Mouse (Mus musculus): Measurements from ENCODE around the gene Map3k15. TPM values are rescaled to one million over a fixed set of nuclear protein-coding genes. Genes with fewer than 3 reads are reported as not detected.

Gene Map3k15
- total RNA-seq, 2 experiments from 2014 or later: 0.70 to 0.99 TPM

GRCm38 (mm10) chrX:160134136-160134843 is 146.1 kb downstream of the Map3k15 start:
- DNase-seq: no peak

- DNase-seq: no peak
These were observed 147.5 kb downstream of the Map3k15 start for GRCm38 (mm10) chrX:160135719-160136118.

- no peak for DNase-seq
These were observed 147.9 kb downstream of the Map3k15 start for GRCm38 (mm10) chrX:160136153-160136552.

- peak in 1 of 2 experiments; percentile 3 for DNase-seq
These were observed 149.1 kb downstream of the Map3k15 start for GRCm38 (mm10) chrX:160137177-160137860.

- peak; percentile 85 to 86 for DNase-seq
These were observed 149.9 kb downstream of the Map3k15 start, which contains the start of gene Pdha1 for GRCm38 (mm10) chrX:160137861-160138717. Gene Pdha1 (minus strand): TSS chrX:160138413.

GRCm38 (mm10) chrX:160146806-160147205 is 158.6 kb downstream of the Map3k15 start:
- DNase-seq: no peak

GRCm38 (mm10) chrX:160147406-160147805 is 159.2 kb downstream of the Map3k15 start:
- no peak for DNase-seq

GRCm38 (mm10) chrX:160148859-160149258 is 160.6 kb downstream of the Map3k15 start:
- DNase-seq: no peak

GRCm38 (mm10) chrX:160153147-160153815 is 165.0 kb downstream of the Map3k15 start:
- peak in 1 of 2 experiments; percentile 22 for DNase-seq

- no peak for DNase-seq
These were observed 176.0 kb downstream of the Map3k15 start for GRCm38 (mm10) chrX:160164259-160164658.

- DNase-seq: no peak
These were observed 178.2 kb downstream of the Map3k15 start for GRCm38 (mm10) chrX:160166246-160166985.

GRCm38 (mm10) chrX:160170150-160170549 is 181.9 kb downstream of the Map3k15 start:
- peak; percentile 46 to 48 for DNase-seq

Other genes starting within 250 kb of the Map3k15 start
- 100 to 1,000 TPM; 412 to 426 TPM for gene Pdha1, start 150.0 kb downstream of the Map3k15 start, total RNA-seq (2021)

All from adrenal gland, postnatal 36 days (tissue).